Mouse (Mus musculus): Measurements from ENCODE around the gene Tex261.
A peak's percentile ranks its signal among the peaks of the same experiment; 100 is the strongest.
"Not testable (repeated sequence)": the region's sequence is repeated elsewhere in the genome, so short reads cannot be mapped to it uniquely, and the experiment has no call there.

Tex261 gene

GRCm38 (mm10) chr6:83775638-83776293 lies at the start of gene Tex261:
TSS of gene Tex261 (minus strand) at chr6:83775813.
- DNase-seq = peak; percentile 91

- no peak for DNase-seq
Measured at GRCm38 (mm10) chr6:83821856-83822255, 46.2 kb upstream of the Tex261 start.

- no peak for DNase-seq
Measured at GRCm38 (mm10) chr6:83820727-83821515, 45.3 kb upstream of the Tex261 start.

GRCm38 (mm10) chr6:83818996-83819395 lies 43.4 kb upstream of the Tex261 start:
- DNase-seq = no peak

GRCm38 (mm10) chr6:83815801-83816200 lies 40.2 kb upstream of the Tex261 start:
- DNase-seq = no peak

- DNase-seq = no peak
Measured at GRCm38 (mm10) chr6:83802846-83803245, 27.2 kb upstream of the Tex261 start.

GRCm38 (mm10) chr6:83802033-83802432 lies 26.4 kb upstream of the Tex261 start:
- no peak for DNase-seq

- DNase-seq = no peak
Measured at GRCm38 (mm10) chr6:83796686-83797085, 21.1 kb upstream of the Tex261 start.

GRCm38 (mm10) chr6:83795492-83795900 lies 19.9 kb upstream of the Tex261 start:
- DNase-seq = peak; percentile 42

- peak; percentile 95 for DNase-seq
Measured at GRCm38 (mm10) chr6:83794760-83795296, 19.2 kb upstream of the Tex261 start, which contains the start of gene Nagk. TSS of gene Nagk (plus strand) at chr6:83794982.

- DNase-seq = no peak
Measured at GRCm38 (mm10) chr6:83791251-83791890, 15.8 kb upstream of the Tex261 start.

- DNase-seq = not testable (repeated sequence)
Measured at GRCm38 (mm10) chr6:83790533-83790932, 14.9 kb upstream of the Tex261 start.

- no peak for DNase-seq
Measured at GRCm38 (mm10) chr6:83788554-83788953, 12.9 kb upstream of the Tex261 start.

GRCm38 (mm10) chr6:83786426-83786825 lies 10.8 kb upstream of the Tex261 start:
- no peak for DNase-seq

GRCm38 (mm10) chr6:83779026-83779425 lies 3.4 kb upstream of the Tex261 start:
- peak; percentile 67 for DNase-seq

GRCm38 (mm10) chr6:83778306-83778705 lies 2.7 kb upstream of the Tex261 start:
- no peak for DNase-seq

GRCm38 (mm10) chr6:83774781-83775563 lies 641 bp downstream of the Tex261 start:
- peak; percentile 7 for DNase-seq

- DNase-seq = no peak
Measured at GRCm38 (mm10) chr6:83774126-83774525, 1.5 kb downstream of the Tex261 start.

GRCm38 (mm10) chr6:83768485-83768884 lies 7.1 kb downstream of the Tex261 start:
- peak; percentile 13 for DNase-seq

- DNase-seq = no peak
Measured at GRCm38 (mm10) chr6:83766982-83767381, 8.6 kb downstream of the Tex261 start.

GRCm38 (mm10) chr6:83762880-83763431 lies 12.7 kb downstream of the Tex261 start:
- peak; percentile 34 for DNase-seq

- no peak for DNase-seq
Measured at GRCm38 (mm10) chr6:83762344-83762743, 13.3 kb downstream of the Tex261 start, which contains the start of gene Ankrd53. TSS of gene Ankrd53 (plus strand) at chr6:83762644.

Data from lung, postnatal 14 days (tissue).